9 mouse cellular contexts compared by ENCODE assay signal in the genomic region with DNA sequence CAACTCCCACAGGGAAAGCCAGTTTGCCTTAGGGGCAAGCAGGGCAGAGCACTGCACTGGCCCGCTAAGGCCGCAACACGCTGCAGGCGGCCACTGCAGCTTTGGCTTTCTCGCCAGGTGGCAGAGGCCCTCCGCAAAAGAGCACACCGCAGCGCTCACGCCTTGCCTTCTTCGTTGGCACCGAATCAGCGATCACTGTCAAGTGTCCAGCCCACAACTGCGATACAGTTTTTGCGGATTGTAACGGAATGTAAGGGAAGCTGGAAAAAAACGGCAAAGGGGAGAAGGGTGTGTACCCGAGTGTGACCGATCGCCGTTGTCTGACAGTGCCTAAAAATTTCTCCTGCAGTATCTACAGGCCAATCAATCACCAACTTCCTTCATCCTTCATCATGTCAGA. TPM values are rescaled to one million over a fixed set of nuclear protein-coding genes. Genes with fewer than 3 reads are reported as not detected.
DNase-seq lines count a peak whose midpoint lies in the region; ATAC-seq and TF ChIP-seq lines count a peak whose summit lies in the region.
"Had no signal": no experiment of that assay in that cellular context is flagged by ENCODE, and none has a peak within 500 bp of the region (broad histone marks: within the 10 kb centered on the region; RNA-seq: fewer than 3 reads in every experiment).

No protein-coding gene starts in this region.

- H3K9me3 ChIP-seq in heart, embryonic 13.5 days = no peaks in the 10 kb centered on the region
- H3K9me3 ChIP-seq in E14TG2a.4 (ENCODE audit: low read length) = peaks cover 4% of the 10 kb centered on the region; the same call in 1 of the 2 replicates
- no peaks in the 10 kb centered on the region for H3K9me3 ChIP-seq in hindbrain, embryonic 11.5 days (ENCODE audit: control insufficient read depth, low read length)

- intact Hi-C loops in heart, postnatal 36 days (cut with DNase I) = loop anchor here (2.0 to 10.0 kb wide), 3 partner anchors 14 to 232 kb away; no protein-coding TSS in a partner anchor

- H3K27ac ChIP-seq in heart, embryonic 13.5 days (replicated peaks) = no peak overlapping the region
- no peak overlapping the region for H3K27ac ChIP-seq in hindbrain, embryonic 11.5 days (ENCODE audit: low read depth, low read length)

- TF ChIP-seq CTCF in E14TG2a.4 (conservative IDR thresholded peaks at IDR 0.05; ENCODE audit: low read length) = no peak

- H3K4me3 ChIP-seq in heart, embryonic 13.5 days = peak overlapping the region; percentile 74
- H3K4me3 ChIP-seq in E14TG2a.4 (replicated peaks; ENCODE audit: low read length) = peak overlapping the region; percentile 85
- peak overlapping the region; percentile 63 for H3K4me3 ChIP-seq in hindbrain, embryonic 11.5 days (ENCODE audit: low read depth, low read length)

- DNase-seq in heart, postnatal 36 days = no peak
- peak; percentile 73 to 75 for DNase-seq in cerebellum, postnatal 36 days
- no peak for DNase-seq in hindbrain, embryonic 11.5 days (ENCODE audit: low spot score)
- DNase-seq in mesoderm, embryonic 11.5 days (ENCODE audit: low read depth, low spot score) = peak; percentile 40
- no peak for DNase-seq in adrenal gland, adult 2 months

- H3K4me1 ChIP-seq in heart, embryonic 13.5 days = peaks cover 32% of the 10 kb centered on the region
- peaks cover 58% of the 10 kb centered on the region for H3K4me1 ChIP-seq in E14TG2a.4 (replicated peaks; ENCODE audit: low read depth, low read length)
- H3K4me1 ChIP-seq in hindbrain, embryonic 11.5 days (replicated peaks; ENCODE audit: control insufficient read depth, insufficient read depth, low read length) = peaks cover 2% of the 10 kb centered on the region; the same call in 1 of the 2 replicates

- peaks cover 42% of the 10 kb centered on the region for H3K27me3 ChIP-seq in heart, embryonic 13.5 days (replicated peaks)
- peaks cover 34% of the 10 kb centered on the region for H3K27me3 ChIP-seq in E14TG2a.4 (ENCODE audit: insufficient read depth, low read length)
- 0 out of 2 replicates have a peak, but pooled peaks cover 4% of the 10 kb centered on the region for H3K27me3 ChIP-seq in hindbrain, embryonic 11.5 days (ENCODE audit: control insufficient read depth, insufficient read depth, low read length)
- H3K27me3 ChIP-seq: Patski had no signal

- H3K4me2 ChIP-seq in heart, embryonic 13.5 days = peak overlapping the region; percentile 95
- peak overlapping the region; percentile 89 for H3K4me2 ChIP-seq in hindbrain, embryonic 11.5 days (replicated peaks; ENCODE audit: low read depth, low read length)

- H3K9ac ChIP-seq in heart, embryonic 13.5 days = peak overlapping the region; percentile 84
- H3K9ac ChIP-seq in hindbrain, embryonic 11.5 days (ENCODE audit: low read depth, low read length) = peak overlapping the region; percentile 68; the same call in 1 of the 2 replicates

- WGBS in heart, embryonic 13.5 days = 3% methylated on average over 20 of the region's 20 CpGs
- 1% methylated on average over 20 of the region's 20 CpGs for WGBS in hindbrain, embryonic 11.5 days

- H3K36me3 ChIP-seq in heart, embryonic 13.5 days = no peaks in the 10 kb centered on the region
- H3K36me3 ChIP-seq in E14TG2a.4 (ENCODE audit: insufficient read depth, low read length) = peaks cover 9% of the 10 kb centered on the region; the same call in 1 of the 2 replicates
- H3K36me3 ChIP-seq in hindbrain, embryonic 11.5 days (ENCODE audit: control insufficient read depth, insufficient read depth, low read length) = no peaks in the 10 kb centered on the region

- ATAC-seq in heart, embryonic 13.5 days (ENCODE audit: extremely low read depth, insufficient number of reproducible peaks, low FRiP score, low TSS enrichment) = no peak
- ATAC-seq in hindbrain, embryonic 11.5 days (ENCODE audit: low FRiP score) = peak; percentile 57
- no peak for ATAC-seq in inflammation-experienced regulatory T-cells, adult 6 months

RNA-seq across cellular contexts. Expression of gene Bend6, which starts 0.7 kb away (rescaled TPM):
- polyA plus RNA-seq in heart, embryonic 13.5 days (2015; fragmentation: Nextera tagmentation; extraction: Ambion mirVana) = 4.4 and 4.6 TPM in 2 replicates
- total RNA-seq in heart, postnatal 36 days (2021) = 1 to 10 TPM; 2.1 to 2.2 TPM
- polyA plus RNA-seq in hindbrain, embryonic 11.5 days (2014; fragmentation: Nextera tagmentation; extraction: Ambion mirVana) = 2.3 and 3.8 TPM in 2 replicates
- polyA plus RNA-seq in inflammation-experienced regulatory T-cells, adult 6 months (2017; shearing (Covaris generic)) = 1 to 10 TPM in 2 of 3 experiments, under 1 TPM in 1; 0.96 to 8.0 (median 2.4) TPM
- 1 to 10 TPM; 1.4 to 1.9 TPM for total RNA-seq in adrenal gland, adult 2 months (2021)
- polyA plus RNA-seq in adrenal gland, adult 2 months (2012; rRNA removed) = 0.10 and 0.23 TPM in 2 replicates

RNA-seq across cellular contexts. Expression of gene Dst, which starts 1.1 kb away (rescaled TPM):
- 16.6 and 17.9 TPM in 2 replicates for polyA plus RNA-seq in heart, embryonic 13.5 days (2015; fragmentation: Nextera tagmentation; extraction: Ambion mirVana)
- 100 to 1,000 TPM; 392 to 396 TPM for total RNA-seq in heart, postnatal 36 days (2021)
- polyA plus RNA-seq in hindbrain, embryonic 11.5 days (2014; fragmentation: Nextera tagmentation; extraction: Ambion mirVana) = 36.5 and 60.0 TPM in 2 replicates
- polyA plus RNA-seq in inflammation-experienced regulatory T-cells, adult 6 months (2017; shearing (Covaris generic)) = 10 to 100 TPM; 18.1 to 31.7 (median 20.6) TPM
- total RNA-seq in adrenal gland, adult 2 months (2021) = 100 to 1,000 TPM; 125 to 134 TPM
- 39.7 and 53.3 TPM in 2 replicates for polyA plus RNA-seq in adrenal gland, adult 2 months (2012; rRNA removed)

Comparison
In these comparisons a context has a peak if more than half of its experiments do, and no peak if none do; other contexts are left out.
1. DNase-seq: peak in cerebellum, postnatal 36 days (2 of 2) and mesoderm, embryonic 11.5 days (single experiment); none in heart, postnatal 36 days (0 of 2), hindbrain, embryonic 11.5 days (single experiment) and adrenal gland, adult 2 months (single experiment).
2. Peak in every context shown above with its lines, with median percentiles within 50 percentile points of each other: H3K4me3 ChIP-seq.